Mouse (Mus musculus) layer of hippocampus, postnatal 25 days (tissue): ENCODE data around the gene Jmjd7. TPM values are rescaled to one million over a fixed set of nuclear protein-coding genes. Genes with fewer than 3 reads are reported as not detected.

Experiments used
- DNase-seq, 2 experiments: peaks; one replicate each; pipeline ENCODE4 v3.0.0; 2022; ENCODE audit warnings: mixed read lengths in 2 of 2, low spot score in 1 of 2; ENCODE audit errors: extremely low spot score in 1 of 2
- microRNA-seq, 2 experiments: library from miRNA; unstranded; fragments of <30 nt; microRNA quantifications; one replicate each; pipeline ENCODE4 v1.2.0; 2021
- total RNA-seq, 2 experiments: library from RNA; stranded (reverse); gene quantifications; 2 replicates each; pipeline ENCODE4 v1.2.3; 2021

Jmjd7 gene
- total RNA-seq, 2 experiments from 2014 or later: 4.2 to 5.3 TPM

- DNase-seq: no peak
Measured at GRCm38 (mm10) chr2:120055923-120056322, 28.6 kb downstream of the Jmjd7 start.

- no peak for DNase-seq
Measured at GRCm38 (mm10) chr2:120058818-120059217, 31.5 kb downstream of the Jmjd7 start.

- no peak for DNase-seq
Measured at GRCm38 (mm10) chr2:120059466-120059865, 32.2 kb downstream of the Jmjd7 start.

GRCm38 (mm10) chr2:120060190-120060589, 32.9 kb downstream of the Jmjd7 start:
- DNase-seq: no peak

GRCm38 (mm10) chr2:120060651-120061050, 33.4 kb downstream of the Jmjd7 start:
- no peak for DNase-seq

- no peak for DNase-seq
Measured at GRCm38 (mm10) chr2:120062248-120062647, 35.0 kb downstream of the Jmjd7 start.

GRCm38 (mm10) chr2:120064639-120065038, 37.4 kb downstream of the Jmjd7 start:
- no peak for DNase-seq

GRCm38 (mm10) chr2:120065243-120065642, 38.0 kb downstream of the Jmjd7 start:
- DNase-seq: no peak

- DNase-seq: no peak
Measured at GRCm38 (mm10) chr2:120066224-120066623, 38.9 kb downstream of the Jmjd7 start.

- DNase-seq: no peak
Measured at GRCm38 (mm10) chr2:120068555-120069465, 41.5 kb downstream of the Jmjd7 start.

GRCm38 (mm10) chr2:120069466-120069990, 42.2 kb downstream of the Jmjd7 start:
- DNase-seq: peak; percentile 40 to 46

- no peak for DNase-seq
Measured at GRCm38 (mm10) chr2:120074096-120074495, 46.8 kb downstream of the Jmjd7 start.

GRCm38 (mm10) chr2:120076076-120076705, 48.9 kb downstream of the Jmjd7 start:
- DNase-seq: peak in 1 of 2 experiments; percentile 40

Small RNA genes within 50 kb of the gene (microRNA-seq; reads per million reads assigned to microRNA genes)
- 0 to 0.37 reads per million in 2 experiments for gene Mir7665

Other genes starting within 250 kb of the Jmjd7 start
- 10 to 100 TPM; 18.4 to 19.7 TPM for gene Rpap1, start 239.9 kb upstream of the Jmjd7 start, total RNA-seq
- gene Tyro3, start 229.8 kb upstream of the Jmjd7 start, total RNA-seq: 10 to 100 TPM; 87.0 to 88.2 TPM
- 10 to 100 TPM; 57.4 to 70.3 TPM for gene Mga, start 130.3 kb upstream of the Jmjd7 start, total RNA-seq
- 10 to 100 TPM; 41.3 to 51.0 TPM for gene Mapkbp1, start 54.8 kb upstream of the Jmjd7 start, total RNA-seq
- gene Gm28042, start within 50 bp of the Jmjd7 start, total RNA-seq: 1 to 10 TPM; 1.5 to 2.1 TPM
- 1 to 10 TPM; 3.3 TPM for gene Pla2g4b, start 5.9 kb downstream of the Jmjd7 start, total RNA-seq
- 1 to 10 TPM; 5.3 to 5.6 TPM for gene Ehd4, start 127.1 kb downstream of the Jmjd7 start, total RNA-seq
- gene Pla2g4e, start 217.9 kb downstream of the Jmjd7 start, total RNA-seq: 10 to 100 TPM in 1 of 2 experiments, 1 to 10 TPM in 1; 9.7 to 12.9 TPM